Mouse (Mus musculus) CD4-positive helper T cell, adult 2 months (primary cell): ENCODE results near the gene Exoc3l4.

ENCODE experiments used
- DNase-seq: peaks from one replicate; pipeline ENCODE4 v3.0.0-alpha.2; 2012; ENCODE audit warnings: low read depth, missing footprints, low spot score

The Exoc3l4 gene

GRCm38 (mm10) chr12:111450359-111450758 lies 33.5 kb downstream of the Exoc3l4 start:
- DNase-seq = no peak

GRCm38 (mm10) chr12:111451561-111451960 lies 34.7 kb downstream of the Exoc3l4 start:
- no peak for DNase-seq

GRCm38 (mm10) chr12:111454021-111454420 lies 37.2 kb downstream of the Exoc3l4 start:
- DNase-seq = no peak

- DNase-seq = no peak
Observed at GRCm38 (mm10) chr12:111454543-111455280, 37.9 kb downstream of the Exoc3l4 start.

- DNase-seq = no peak
Observed at GRCm38 (mm10) chr12:111455311-111455846, 38.6 kb downstream of the Exoc3l4 start.

GRCm38 (mm10) chr12:111455860-111456259 lies 39.0 kb downstream of the Exoc3l4 start:
- no peak for DNase-seq

GRCm38 (mm10) chr12:111457742-111458141 lies 40.9 kb downstream of the Exoc3l4 start:
- DNase-seq = no peak

GRCm38 (mm10) chr12:111463570-111463969 lies 46.8 kb downstream of the Exoc3l4 start:
- no peak for DNase-seq

GRCm38 (mm10) chr12:111466369-111466768 lies 49.6 kb downstream of the Exoc3l4 start:
- no peak for DNase-seq

- no peak for DNase-seq
Observed at GRCm38 (mm10) chr12:111468206-111468605, 51.4 kb downstream of the Exoc3l4 start.

GRCm38 (mm10) chr12:111469507-111469906 lies 52.7 kb downstream of the Exoc3l4 start:
- DNase-seq = peak; percentile 23

GRCm38 (mm10) chr12:111471119-111471518 lies 54.3 kb downstream of the Exoc3l4 start:
- no peak for DNase-seq

- no peak for DNase-seq
Observed at GRCm38 (mm10) chr12:111471721-111472120, 54.9 kb downstream of the Exoc3l4 start.

- DNase-seq = no peak
Observed at GRCm38 (mm10) chr12:111472886-111473285, 56.1 kb downstream of the Exoc3l4 start.

GRCm38 (mm10) chr12:111474384-111474783 lies 57.6 kb downstream of the Exoc3l4 start:
- no peak for DNase-seq

GRCm38 (mm10) chr12:111474893-111475643 lies 58.3 kb downstream of the Exoc3l4 start:
- DNase-seq = no peak

- no peak for DNase-seq
Observed at GRCm38 (mm10) chr12:111478924-111479323, 62.1 kb downstream of the Exoc3l4 start.

GRCm38 (mm10) chr12:111479917-111480316 lies 63.1 kb downstream of the Exoc3l4 start:
- DNase-seq = no peak
